Mouse (Mus musculus) liver, embryonic 13.5 days (tissue): ENCODE measurements around the gene Fastk. TPM values are rescaled to one million over a fixed set of nuclear protein-coding genes. Genes with fewer than 3 reads are reported as not detected.
"Not testable (repeated sequence)": the region's sequence is repeated elsewhere in the genome, so short reads cannot be mapped to it uniquely, and the experiment has no call there.

Source experiments
- ATAC-seq: fragments of 200-750 bp; cut with Nextera tagmentation; 2 replicates; pipeline ENCODE4 v1.8.0; 2017; ENCODE audit warnings: low read depth, mild to moderate bottlenecking, moderate number of reproducible peaks, moderate library complexity
- DNase-seq: peaks from one replicate; pipeline ENCODE4 v3.0.0; 2022
- H3K27ac ChIP-seq: fragments of 300-500 bp; sonication (generic); 2 replicates; pipeline ENCODE4 v1.5.1; 2015; ENCODE audit warnings: moderate library complexity, mild to moderate bottlenecking, inconsistent platforms
- H3K27me3 ChIP-seq: fragments of 300-500 bp; sonication (generic); 2 replicates; pipeline ENCODE4 v1.6.1; 2015; ENCODE audit warnings: mild to moderate bottlenecking, inconsistent platforms
- H3K36me3 ChIP-seq: fragments of 300-500 bp; sonication (generic); 2 replicates; pipeline ENCODE4 v1.6.1; 2015; ENCODE audit warnings: mild to moderate bottlenecking, inconsistent platforms
- H3K4me1 ChIP-seq: fragments of 300-500 bp; sonication (generic); replicated peaks from 2 replicates; pipeline ENCODE4 v1.6.1; 2015; ENCODE audit warnings: inconsistent platforms
- H3K4me2 ChIP-seq: fragments of 300-500 bp; sonication (generic); 2 replicates; pipeline ENCODE4 v1.6.1; 2015; ENCODE audit warnings: inconsistent platforms, mild to moderate bottlenecking, moderate library complexity
- H3K4me3 ChIP-seq: fragments of 300-500 bp; sonication (generic); replicated peaks from 2 replicates; pipeline ENCODE4 v1.5.1; 2015; ENCODE audit warnings: mild to moderate bottlenecking, inconsistent platforms
- H3K9ac ChIP-seq: fragments of 300-500 bp; sonication (generic); 2 replicates; pipeline ENCODE4 v1.6.1; 2015; ENCODE audit warnings: mild to moderate bottlenecking, inconsistent platforms
- H3K9me3 ChIP-seq: fragments of 300-500 bp; sonication (generic); replicated peaks from 2 replicates; pipeline ENCODE4 v1.6.1; 2016; ENCODE audit warnings: inconsistent platforms
- WGBS: fragments of 180-500 bp; shearing (Covaris S2); methylation state at CpG from one replicate; pipeline ENCODE4 v1.1.7; 2015; ENCODE audit not compliant: insufficient replicate concordance; 5-methylcytosine and 5-hydroxymethylcytosine counted together
- polyA plus RNA-seq: library from polyadenylated mRNA; unstranded; fragments of >200 nt; fragmentation: Nextera tagmentation; extraction: Ambion mirVana; gene quantifications from 2 replicates; pipeline ENCODE4 v1.2.1, GENCODE M21; 2015

The Fastk gene
- polyA plus RNA-seq, 1 experiment from 2014 or later, result 59.0 TPM

DNA sequence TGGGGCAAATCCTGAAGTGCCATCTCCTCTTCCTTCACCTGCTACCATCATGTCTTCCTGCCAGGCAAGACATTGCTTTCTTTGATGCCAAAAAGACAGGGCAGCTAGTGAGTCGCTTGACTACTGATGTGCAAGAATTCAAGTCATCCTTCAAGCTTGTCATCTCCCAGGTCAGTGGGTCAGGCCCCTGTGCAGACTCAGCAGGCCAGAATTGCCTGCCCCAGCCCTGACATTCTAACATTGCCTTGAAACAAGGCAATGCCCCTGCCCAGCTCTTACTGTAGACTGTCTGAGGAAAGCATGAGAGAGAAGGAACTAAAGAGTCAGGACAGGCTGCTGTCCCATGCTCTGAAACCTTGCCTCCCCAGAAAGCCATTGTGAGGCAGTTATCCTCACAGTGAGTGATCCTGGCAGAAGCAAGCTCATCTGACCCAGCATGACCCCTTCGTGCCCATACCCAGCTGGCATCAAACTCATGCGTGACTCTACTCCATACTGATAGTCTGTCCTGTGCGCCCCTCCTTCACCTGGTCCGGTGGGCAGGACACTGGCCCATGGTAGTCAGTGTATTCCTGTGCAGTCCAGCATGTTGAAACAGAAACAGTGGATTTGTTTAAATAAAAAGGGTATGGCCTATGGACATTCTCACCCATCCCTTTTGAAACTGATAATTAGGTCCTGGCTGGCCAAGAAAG is 44.0 kb downstream of the Fastk start:
- no peak overlapping the region for H3K27ac ChIP-seq
- no peak overlapping the region for H3K4me3 ChIP-seq
- 75% methylated on average over 5 of the region's 5 CpGs for WGBS
- H3K4me1 ChIP-seq, result peaks cover 25% of the 10 kb centered on the region
- ATAC-seq, result no peak
- peaks cover 58% of the 10 kb centered on the region for H3K36me3 ChIP-seq
- no peaks in the 10 kb centered on the region for H3K9me3 ChIP-seq
- H3K9ac ChIP-seq, result no peak overlapping the region
- H3K4me2 ChIP-seq, result no peak overlapping the region
- no peak for DNase-seq
- no peaks in the 10 kb centered on the region for H3K27me3 ChIP-seq

DNA sequence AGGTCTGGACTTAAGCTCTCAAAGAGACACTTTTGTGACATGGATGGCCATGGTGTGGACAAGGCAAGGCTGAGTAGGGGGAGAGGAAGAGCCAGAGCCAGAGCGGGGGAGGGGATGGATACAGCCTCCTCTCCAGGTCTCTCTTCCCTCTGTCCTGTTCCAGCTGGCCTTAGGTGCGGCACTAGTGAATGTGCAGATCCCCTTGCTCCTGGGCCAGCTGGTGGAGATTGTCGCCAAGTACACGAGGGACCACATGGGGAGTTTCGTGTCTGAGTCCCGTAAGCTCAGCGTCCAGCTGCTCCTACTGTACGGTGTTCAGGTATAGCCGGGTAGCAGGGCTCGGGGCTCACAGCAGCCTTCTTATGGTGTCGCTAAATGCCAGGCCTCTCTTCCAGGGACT is 44.7 kb downstream of the Fastk start:
- H3K27ac ChIP-seq, result no peak overlapping the region
- DNase-seq, result no peak
- peaks cover 20% of the 10 kb centered on the region for H3K4me1 ChIP-seq
- no peaks in the 10 kb centered on the region for H3K9me3 ChIP-seq
- no peak overlapping the region for H3K4me2 ChIP-seq
- H3K9ac ChIP-seq, result no peak overlapping the region
- no peak for ATAC-seq
- no peak overlapping the region for H3K4me3 ChIP-seq
- no peaks in the 10 kb centered on the region for H3K27me3 ChIP-seq
- WGBS, result 84% methylated on average over 11 of the region's 11 CpGs
- H3K36me3 ChIP-seq, result peaks cover 55% of the 10 kb centered on the region

DNA sequence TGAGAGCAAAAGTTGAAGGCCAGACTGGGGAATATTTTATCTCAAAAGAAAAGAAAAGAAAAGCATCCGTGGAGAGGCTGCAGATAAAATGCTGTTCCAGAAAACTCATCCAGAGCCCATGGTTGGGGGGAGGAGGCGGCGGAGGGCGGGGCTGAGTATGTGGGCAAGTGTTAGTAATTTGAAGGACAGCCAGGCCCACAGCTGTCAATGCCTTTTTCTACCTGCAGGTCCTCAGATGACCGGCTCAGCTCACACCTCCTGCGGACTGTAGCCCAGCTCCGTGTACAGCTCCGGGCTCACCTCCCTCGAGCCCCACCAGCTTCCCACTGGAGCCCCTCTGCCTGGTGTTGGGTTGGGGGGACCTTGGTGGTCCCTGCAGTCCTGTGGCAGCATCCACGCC is 45.4 kb downstream of the Fastk start:
- Histone ChIP-seq H3K9me3 (no peaks in the 10 kb centered on the region), H3K27ac (no peak overlapping the region), H3K4me2 (no peak overlapping the region), H3K27me3 (no peaks in the 10 kb centered on the region), H3K36me3 (peaks cover 50% of the 10 kb centered on the region), H3K4me3 (no peak overlapping the region), H3K9ac (no peak overlapping the region), H3K4me1 (peaks cover 20% of the 10 kb centered on the region)
- 77% methylated on average over 10 of the region's 10 CpGs for WGBS
- no peak for ATAC-seq
- no peak for DNase-seq

DNA sequence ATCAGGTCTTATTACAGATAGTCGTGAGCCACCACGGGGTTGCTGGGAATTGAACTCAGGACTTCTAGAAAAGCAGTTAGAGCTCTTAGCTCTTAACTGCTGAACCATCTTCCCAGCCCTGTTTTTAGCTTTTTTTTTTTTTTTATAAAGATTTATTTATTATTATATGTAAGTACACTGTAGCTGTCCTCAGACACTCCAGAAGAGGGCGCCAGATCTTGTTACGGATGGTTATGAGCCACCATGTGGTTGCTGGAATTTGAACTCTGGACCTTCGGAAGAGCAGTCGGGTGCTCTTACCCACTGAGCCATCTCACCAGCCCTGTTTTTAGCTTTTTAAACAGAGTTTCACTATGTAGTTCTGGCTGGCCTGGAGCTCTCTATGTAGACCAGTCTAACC is 48.8 kb downstream of the Fastk start:
- not testable (repeated sequence) for H3K27ac ChIP-seq, H3K4me3 ChIP-seq, H3K4me2 ChIP-seq, ATAC-seq, H3K27me3 ChIP-seq, DNase-seq, H3K9ac ChIP-seq, H3K9me3 ChIP-seq
- WGBS, result 74% methylated on average over 6 of the region's 6 CpGs
- peaks cover 19% of the 10 kb centered on the region for H3K36me3 ChIP-seq
- peaks cover 27% of the 10 kb centered on the region for H3K4me1 ChIP-seq

DNA sequence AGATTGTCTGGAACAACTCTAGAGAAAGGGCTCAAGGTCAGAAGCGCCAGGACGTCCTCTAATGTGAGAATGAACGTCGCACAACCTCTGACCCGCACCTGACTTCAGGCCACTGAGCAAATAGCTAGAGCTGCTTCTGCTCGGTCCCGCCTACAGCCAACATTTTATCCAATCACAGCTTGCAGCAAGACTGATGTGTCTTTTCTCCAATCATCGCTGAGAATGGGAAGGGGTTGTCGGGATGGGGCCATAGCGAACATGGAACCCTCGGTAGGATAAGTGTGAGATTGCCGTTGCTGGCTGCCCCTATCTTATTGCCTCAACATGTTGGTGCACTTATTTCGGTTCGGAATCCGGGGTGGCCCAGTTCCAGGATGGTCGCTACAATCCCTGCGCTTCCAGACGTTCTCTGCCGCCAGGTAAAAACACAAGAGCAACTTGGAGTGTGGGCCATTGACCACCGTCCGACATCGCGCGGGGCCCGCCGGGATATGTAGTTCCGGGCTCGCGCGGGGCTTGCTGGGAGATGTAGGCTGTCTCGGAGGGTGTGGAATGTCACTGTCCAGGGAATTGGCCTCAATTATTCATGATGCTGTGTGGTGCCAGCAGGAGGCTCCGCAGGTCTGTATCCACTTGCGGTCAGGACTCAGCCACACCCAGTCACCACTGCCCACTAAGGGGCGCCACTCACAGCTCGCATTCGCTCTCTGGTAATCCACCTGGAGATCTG is 50.8 kb downstream of the Fastk start:
- H3K4me2 ChIP-seq, result peak overlapping the region; percentile 74
- WGBS, result 1% methylated on average over 36 of the region's 36 CpGs
- H3K4me1 ChIP-seq, result peaks cover 33% of the 10 kb centered on the region
- peak overlapping the region; percentile 70 for H3K4me3 ChIP-seq
- peak overlapping the region; percentile 72 for H3K9ac ChIP-seq
- DNase-seq, result peak; percentile 92
- H3K9me3 ChIP-seq, result no peaks in the 10 kb centered on the region
- peak overlapping the region; percentile 81 for H3K27ac ChIP-seq
- peaks cover 5% of the 10 kb centered on the region; the same call in 1 of the 2 replicates for H3K27me3 ChIP-seq
- peaks cover 3% of the 10 kb centered on the region; the same call in 1 of the 2 replicates for H3K36me3 ChIP-seq
- peak; percentile 95 for ATAC-seq

DNA sequence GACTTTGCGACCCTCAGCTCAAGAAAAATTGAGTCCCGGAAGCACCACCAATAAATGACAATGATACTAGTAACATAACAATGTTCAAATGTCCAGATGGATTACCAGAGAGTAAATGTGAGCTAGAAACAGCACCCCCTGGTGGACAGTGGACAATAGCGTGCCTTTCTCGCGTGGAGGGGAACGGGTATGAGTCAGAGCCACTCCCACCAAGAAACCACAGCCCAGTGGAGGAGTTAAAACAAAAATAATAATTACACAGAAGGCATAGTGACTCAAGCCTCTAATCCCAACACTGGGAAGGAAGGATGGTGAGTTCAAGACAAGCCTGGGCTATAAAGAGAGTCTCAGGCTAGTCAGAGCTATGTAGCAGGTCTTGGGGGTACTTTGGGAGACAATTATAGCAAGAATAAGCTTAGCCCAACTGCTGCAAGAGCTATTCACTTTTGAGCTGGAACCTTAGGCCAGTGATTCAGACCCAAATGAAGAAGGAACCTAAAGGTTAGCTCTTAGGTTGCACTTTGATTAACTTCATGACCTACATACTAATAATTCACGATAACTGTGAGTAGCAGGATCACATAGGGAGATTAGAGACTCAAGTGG is 51.6 kb downstream of the Fastk start, which contains the start of gene Abcb8:
Gene Abcb8 (plus strand): TSS at position 272 of the 606 bp plus-strand sequence.
- ATAC-seq (no peak), DNase-seq (peak; percentile 71)
- no peaks in the 10 kb centered on the region for H3K9me3 ChIP-seq
- peak within 1 kb of the TSS; percentile 74 for H3K4me2 ChIP-seq
- peaks cover 3% of the 10 kb centered on the region; the same call in 1 of the 2 replicates for H3K36me3 ChIP-seq
- peak within 1 kb of the TSS; percentile 70 for H3K4me3 ChIP-seq
- H3K4me1 ChIP-seq, result peaks cover 39% of the 10 kb centered on the region
- H3K27ac ChIP-seq, result peak within 1 kb of the TSS; percentile 81
- H3K27me3 ChIP-seq, result peaks cover 13% of the 10 kb centered on the region
- WGBS, result 12% methylated on average over 7 of the region's 7 CpGs
- peak within 1 kb of the TSS; percentile 72 for H3K9ac ChIP-seq

DNA sequence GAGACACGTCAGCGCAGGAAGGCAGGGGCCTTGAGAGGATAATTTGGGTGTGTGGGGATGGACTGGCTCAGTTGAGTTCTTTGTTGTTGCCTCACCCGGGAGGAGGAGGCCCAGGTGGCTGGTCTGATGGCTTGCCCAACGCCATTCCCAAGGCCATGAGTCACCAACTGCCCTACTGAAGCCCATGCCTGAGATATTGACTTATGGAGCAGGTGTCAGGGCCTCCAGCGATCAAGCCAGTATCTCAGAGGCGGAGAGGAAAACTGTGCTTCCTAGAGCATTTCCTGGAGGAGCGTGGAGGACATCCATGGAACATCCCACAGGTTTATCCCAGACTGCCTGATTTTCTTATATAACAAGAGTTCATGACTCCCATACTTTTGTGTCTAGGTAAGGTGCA is 52.4 kb downstream of the Fastk start:
- ATAC-seq (no peak), DNase-seq (no peak)
- Histone ChIP-seq H3K4me2 (peak overlapping the region; percentile 74; the same call in 1 of the 2 replicates), H3K4me1 (peaks cover 44% of the 10 kb centered on the region), H3K36me3 (peaks cover 3% of the 10 kb centered on the region; the same call in 1 of the 2 replicates), H3K9me3 (no peaks in the 10 kb centered on the region), H3K27ac (no peak overlapping the region), H3K27me3 (peaks cover 20% of the 10 kb centered on the region), H3K9ac (no peak overlapping the region), H3K4me3 (no peak overlapping the region)
- 66% methylated on average over 7 of the region's 7 CpGs for WGBS

DNA sequence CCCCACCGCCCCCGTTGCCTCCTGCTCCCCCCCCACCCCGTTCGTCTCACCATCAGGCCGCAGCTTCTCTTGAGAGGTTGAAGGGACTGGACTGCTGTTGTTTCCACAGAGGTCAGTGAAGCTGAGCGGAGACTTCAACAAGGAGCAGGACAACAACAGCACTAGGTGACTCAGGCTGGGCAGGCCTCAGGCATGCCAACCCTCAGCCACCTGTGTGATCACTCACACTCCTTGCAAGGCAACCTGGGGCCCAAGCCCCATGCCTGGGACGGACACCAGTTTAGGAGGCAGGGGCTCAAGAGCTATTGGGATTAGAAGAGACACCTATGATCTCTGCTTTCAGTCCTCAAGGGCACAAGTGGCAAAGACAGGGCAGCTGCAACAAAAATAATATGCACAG is 53.2 kb downstream of the Fastk start, which contains the start of gene Atg9b:
Gene Atg9b (minus strand): TSS at position 280 of the 400 bp plus-strand sequence.
- whole genome bisulfite sequencing, result 78% methylated on average over 7 of the region's 7 CpGs
- no peak within 1 kb of the TSS for H3K4me3 ChIP-seq
- peak within 1 kb of the TSS; percentile 74; the same call in 1 of the 2 replicates for H3K4me2 ChIP-seq
- no peak for ATAC-seq
- DNase-seq, result no peak
- H3K36me3 ChIP-seq, result peaks cover 3% of the 10 kb centered on the region; the same call in 1 of the 2 replicates
- no peak within 1 kb of the TSS for H3K9ac ChIP-seq
- H3K4me1 ChIP-seq, result peaks cover 52% of the 10 kb centered on the region
- no peaks in the 10 kb centered on the region for H3K9me3 ChIP-seq
- H3K27ac ChIP-seq, result no peak within 1 kb of the TSS
- H3K27me3 ChIP-seq, result peaks cover 29% of the 10 kb centered on the region

DNA sequence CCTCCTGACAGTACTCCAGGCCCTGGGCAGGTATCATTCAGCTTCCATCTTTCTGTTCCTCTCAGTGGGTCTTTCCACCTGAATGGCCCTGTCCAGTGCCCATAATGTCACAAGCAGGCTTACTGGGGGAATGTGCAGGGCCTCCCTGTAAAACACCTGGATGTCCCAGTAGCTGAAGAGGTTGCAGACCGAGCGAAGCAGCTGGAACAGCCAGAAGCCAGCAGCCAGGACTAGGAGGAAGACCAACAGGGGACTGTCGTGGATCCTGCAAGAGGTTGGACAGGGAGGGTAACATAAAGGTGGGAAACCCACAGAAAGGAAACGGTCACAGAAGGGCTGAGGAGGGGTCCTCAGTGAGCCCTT is 55.4 kb downstream of the Fastk start:
- Histone ChIP-seq H3K27me3 (peaks cover 47% of the 10 kb centered on the region), H3K4me1 (peaks cover 49% of the 10 kb centered on the region), H3K9me3 (no peaks in the 10 kb centered on the region), H3K4me3 (no peak overlapping the region), H3K36me3 (no peaks in the 10 kb centered on the region), H3K27ac (peak overlapping the region; percentile 8; the same call in 1 of the 2 replicates), H3K9ac (no peak overlapping the region), H3K4me2 (no peak overlapping the region)
- WGBS, result 62% methylated on average over 4 of the region's 4 CpGs
- ATAC-seq, result no peak
- no peak for DNase-seq

DNA sequence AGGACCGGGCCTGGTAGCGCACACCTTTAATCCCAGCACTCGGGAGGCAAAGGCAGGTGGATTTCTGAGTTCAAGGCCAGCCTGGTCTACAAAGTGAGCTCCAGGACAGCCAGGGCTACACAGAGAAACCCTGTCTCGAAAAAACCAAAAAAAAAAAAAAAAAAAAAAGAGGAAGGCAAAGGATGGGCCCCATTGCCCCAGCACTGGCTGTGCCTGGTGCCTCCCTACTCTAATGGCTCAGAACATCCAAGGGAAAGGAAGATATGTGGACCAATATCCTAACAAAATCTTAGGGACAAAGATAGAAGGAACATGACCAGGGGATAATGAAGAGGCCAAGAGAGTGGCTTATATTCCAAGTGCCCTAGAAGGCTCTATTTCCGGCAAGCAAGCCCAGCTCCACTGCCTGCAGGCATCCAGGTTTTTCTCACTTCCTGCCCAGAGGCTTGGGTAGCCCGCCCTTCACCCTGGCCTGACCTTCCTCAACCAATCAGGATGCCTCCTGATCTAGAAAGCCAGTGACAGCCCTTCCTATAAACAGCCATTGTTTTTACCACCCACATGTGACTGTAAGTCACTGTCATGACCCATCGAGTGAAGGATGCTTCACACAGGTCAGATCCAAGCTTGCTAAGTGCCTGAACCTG is 56.0 kb downstream of the Fastk start:
- no peak overlapping the region for H3K9ac ChIP-seq
- H3K4me2 ChIP-seq, result no peak overlapping the region
- no peaks in the 10 kb centered on the region for H3K36me3 ChIP-seq
- 37% methylated on average over 7 of the region's 7 CpGs for WGBS
- H3K9me3 ChIP-seq, result no peaks in the 10 kb centered on the region
- H3K27ac ChIP-seq, result no peak overlapping the region; the same call in 1 of the 2 replicates
- no peak for ATAC-seq
- H3K4me3 ChIP-seq, result no peak overlapping the region
- H3K27me3 ChIP-seq, result peaks cover 47% of the 10 kb centered on the region
- DNase-seq, result no peak
- H3K4me1 ChIP-seq, result peaks cover 53% of the 10 kb centered on the region
